Mouse (Mus musculus) testis, adult 2 months (tissue): ENCODE measurements around the gene Gstp2. TPM values are rescaled to one million over a fixed set of nuclear protein-coding genes. Genes with fewer than 3 reads are reported as not detected.

Experiments used
- H3K27ac ChIP-seq: fragments of 200-500 bp; 2 replicates; pipeline ENCODE4 v1.5.1; 2012; ENCODE audit warnings: low read depth, low read length; ENCODE audit not compliant: control insufficient read depth, insufficient read depth
- H3K27me3 ChIP-seq: fragments of 200-500 bp; 2 replicates; pipeline ENCODE4 v1.6.1; 2012; ENCODE audit warnings: mild to moderate bottlenecking, low read length, moderate library complexity; ENCODE audit not compliant: control insufficient read depth, insufficient read depth
- H3K36me3 ChIP-seq: fragments of 200-500 bp; 2 replicates; pipeline ENCODE4 v1.6.1; 2012; ENCODE audit warnings: mild to moderate bottlenecking, low read length; ENCODE audit not compliant: control insufficient read depth, insufficient read depth
- H3K4me1 ChIP-seq: fragments of 200-500 bp; 2 replicates; pipeline ENCODE4 v1.6.1; 2012; ENCODE audit warnings: low read length; ENCODE audit not compliant: control insufficient read depth, insufficient read depth
- H3K4me3 ChIP-seq: fragments of 200-500 bp; 2 replicates; pipeline ENCODE4 v1.5.1; 2012; ENCODE audit warnings: low read depth, mild to moderate bottlenecking, low read length, moderate library complexity, mixed read lengths; ENCODE audit not compliant: control insufficient read depth
- CTCF ChIP-seq: fragments of 200-500 bp; IDR thresholded peaks from 2 replicates; pipeline ENCODE4 v1.5.1; 2012; ENCODE audit warnings: low read depth, mild to moderate bottlenecking, inconsistent platforms, low read length, moderate library complexity; ENCODE audit not compliant: control insufficient read depth, insufficient read depth, insufficient replicate concordance
- POLR2A ChIP-seq: fragments of 200-500 bp; IDR thresholded peaks from 2 replicates; pipeline ENCODE4 v1.6.1; 2012; ENCODE audit warnings: low read depth, mild to moderate bottlenecking, inconsistent platforms, low read length, moderate library complexity; ENCODE audit not compliant: control insufficient read depth
- polyA plus RNA-seq: library from polyadenylated mRNA; depleted of rRNA; stranded (reverse); fragments of >200 nt; gene quantifications from 2 replicates; pipeline ENCODE4 v1.2.3, GENCODE M21; 2012

The Gstp2 gene
- polyA plus RNA-seq, 1 experiment = 1.5 TPM

DNA sequence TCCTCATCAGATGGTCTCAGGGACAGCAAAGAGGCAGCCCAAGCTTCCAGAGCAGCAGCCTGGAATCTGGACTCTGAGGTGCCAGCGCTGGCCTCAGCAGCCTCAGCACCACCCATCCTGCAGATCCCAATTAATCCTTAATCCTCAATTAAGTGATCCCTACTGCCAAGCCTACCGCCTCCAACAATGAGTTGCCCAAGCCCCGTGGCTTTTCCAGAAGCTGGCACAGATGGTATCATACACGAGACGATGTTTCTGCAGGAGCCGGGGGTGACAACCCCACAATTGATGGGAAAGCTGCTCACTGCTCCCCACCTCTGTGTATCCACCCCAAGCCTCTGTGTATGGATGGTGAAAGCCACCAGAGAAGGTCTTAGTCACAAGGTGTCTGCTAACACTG, 43.3 kb upstream of the Gstp2 start:
- H3K36me3 ChIP-seq = no peaks in the 10 kb centered on the region
- no peak overlapping the region for H3K4me3 ChIP-seq
- H3K27me3 ChIP-seq = no peaks in the 10 kb centered on the region
- H3K27ac ChIP-seq = no peak overlapping the region
- H3K4me1 ChIP-seq = no peaks in the 10 kb centered on the region
- TF ChIP-seq POLR2A (no peak), CTCF (no peak)

DNA sequence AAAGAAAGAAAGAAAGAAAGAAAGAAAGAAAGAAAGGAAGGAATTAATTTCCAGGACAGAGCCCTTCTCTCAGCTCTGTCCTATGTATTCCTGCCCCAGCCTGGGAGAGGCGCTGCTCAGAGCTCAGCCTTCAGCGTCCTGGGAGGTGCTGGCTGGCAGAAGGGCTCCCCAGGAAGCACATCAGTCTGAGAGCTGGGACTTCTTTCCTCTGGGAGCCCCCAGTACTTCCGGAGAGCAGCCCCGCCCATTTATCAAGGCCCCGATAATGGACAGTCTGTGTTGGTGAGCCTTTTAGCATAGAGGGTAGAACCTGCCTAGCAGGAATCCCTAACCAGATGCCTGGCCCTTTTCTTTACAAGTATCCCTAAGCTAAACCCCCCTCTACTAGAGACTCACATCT, 42.3 kb upstream of the Gstp2 start:
- no peak overlapping the region for H3K4me3 ChIP-seq
- no peak overlapping the region for H3K27ac ChIP-seq
- TF ChIP-seq POLR2A = no peak
- TF ChIP-seq CTCF = no peak
- H3K27me3 ChIP-seq = no peaks in the 10 kb centered on the region
- H3K4me1 ChIP-seq = no peaks in the 10 kb centered on the region
- H3K36me3 ChIP-seq = no peaks in the 10 kb centered on the region

DNA sequence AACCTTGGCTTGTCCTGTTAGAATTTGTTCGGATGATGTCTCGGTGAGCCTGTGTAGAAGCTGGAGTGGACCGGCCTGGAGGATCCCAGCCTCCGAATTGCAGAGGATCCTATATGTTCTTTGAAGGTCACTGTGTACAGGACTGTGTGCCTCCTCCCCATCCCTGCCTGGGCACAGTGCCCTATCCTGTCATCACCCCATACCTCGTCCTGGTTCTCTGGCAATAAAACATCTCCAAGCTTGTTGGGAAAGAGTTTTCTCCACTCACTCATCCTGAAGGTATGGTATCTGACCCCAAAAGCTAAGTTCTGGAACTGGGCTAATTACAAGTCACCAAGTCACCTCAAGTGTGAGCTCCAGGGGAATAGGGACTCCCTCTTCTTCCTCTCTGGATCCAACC, 41.3 kb upstream of the Gstp2 start:
- Histone ChIP-seq H3K27ac (no peak overlapping the region), H3K4me1 (no peaks in the 10 kb centered on the region), H3K36me3 (no peaks in the 10 kb centered on the region), H3K27me3 (no peaks in the 10 kb centered on the region), H3K4me3 (no peak overlapping the region)
- TF ChIP-seq CTCF (no peak), POLR2A (no peak)

DNA sequence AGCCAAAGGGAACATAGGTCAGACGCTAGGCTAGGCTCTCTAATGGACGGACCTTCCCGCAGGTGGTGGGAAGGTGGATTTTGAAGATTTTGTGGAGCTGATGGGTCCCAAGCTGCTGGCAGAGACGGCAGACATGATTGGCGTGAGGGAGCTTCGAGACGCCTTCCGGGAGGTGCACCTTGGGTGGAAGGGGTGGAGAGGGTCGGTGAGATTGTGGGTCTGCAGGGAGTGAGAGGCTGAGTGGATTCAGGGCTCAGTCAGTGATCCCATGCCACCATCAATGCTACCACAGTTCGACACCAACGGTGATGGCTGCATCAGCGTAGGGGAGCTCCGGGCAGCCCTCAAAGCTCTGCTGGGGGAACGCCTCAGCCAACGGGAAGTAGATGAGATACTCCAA, 40.3 kb upstream of the Gstp2 start:
- H3K27me3 ChIP-seq = no peaks in the 10 kb centered on the region
- no peak for TF ChIP-seq POLR2A
- no peak for TF ChIP-seq CTCF
- no peak overlapping the region for H3K27ac ChIP-seq
- H3K36me3 ChIP-seq = no peaks in the 10 kb centered on the region
- no peak overlapping the region for H3K4me3 ChIP-seq
- H3K4me1 ChIP-seq = no peaks in the 10 kb centered on the region

DNA sequence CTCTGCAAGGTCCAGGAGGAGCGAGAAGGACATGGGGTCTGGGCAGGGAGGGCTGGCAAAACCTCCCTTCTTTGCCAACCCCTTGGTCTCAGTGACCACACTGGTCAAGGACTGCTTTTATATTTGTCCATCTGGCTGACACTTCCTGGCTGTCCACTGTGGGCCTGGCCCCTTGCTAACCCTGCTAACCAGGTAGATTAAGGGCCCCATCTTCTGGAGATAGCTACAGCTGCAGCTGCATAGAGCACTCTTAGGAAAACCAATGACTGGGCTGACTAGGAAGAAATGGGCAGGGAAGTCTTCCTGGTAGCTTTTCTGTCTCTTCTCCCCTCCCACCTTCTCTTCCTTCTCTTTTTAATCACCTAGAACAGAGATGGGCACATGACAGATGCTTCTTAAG, 39.2 kb upstream of the Gstp2 start:
- no peaks in the 10 kb centered on the region for H3K36me3 ChIP-seq
- no peaks in the 10 kb centered on the region for H3K4me1 ChIP-seq
- H3K27me3 ChIP-seq = no peaks in the 10 kb centered on the region
- TF ChIP-seq POLR2A = no peak
- TF ChIP-seq CTCF = peak; percentile 8; the same call in 1 of the 2 replicates
- no peak overlapping the region for H3K4me3 ChIP-seq
- H3K27ac ChIP-seq = no peak overlapping the region

DNA sequence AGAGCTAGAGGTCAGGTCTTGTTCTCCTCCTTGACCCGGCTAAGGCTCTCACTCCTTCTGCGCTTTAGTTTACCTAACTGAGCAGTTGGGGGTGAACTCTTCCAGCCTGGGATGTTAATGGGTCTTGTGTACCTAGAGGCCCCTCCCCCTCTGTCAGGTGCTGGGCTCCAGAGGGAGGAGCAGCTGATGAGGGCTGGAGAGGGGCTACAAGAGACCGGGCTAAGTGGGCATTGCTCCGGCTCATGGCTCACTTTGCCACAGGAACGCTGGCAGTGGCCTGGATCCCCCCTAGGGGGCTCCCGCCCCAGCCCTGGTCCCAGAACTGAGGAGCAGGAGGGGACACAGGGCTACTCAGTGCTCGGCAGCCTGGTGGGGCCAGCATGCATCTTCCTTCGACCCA, 38.0 kb upstream of the Gstp2 start:
- no peaks in the 10 kb centered on the region for H3K4me1 ChIP-seq
- no peak overlapping the region for H3K4me3 ChIP-seq
- TF ChIP-seq POLR2A = no peak
- no peak for TF ChIP-seq CTCF
- no peaks in the 10 kb centered on the region for H3K36me3 ChIP-seq
- H3K27ac ChIP-seq = no peak overlapping the region
- no peaks in the 10 kb centered on the region for H3K27me3 ChIP-seq

DNA sequence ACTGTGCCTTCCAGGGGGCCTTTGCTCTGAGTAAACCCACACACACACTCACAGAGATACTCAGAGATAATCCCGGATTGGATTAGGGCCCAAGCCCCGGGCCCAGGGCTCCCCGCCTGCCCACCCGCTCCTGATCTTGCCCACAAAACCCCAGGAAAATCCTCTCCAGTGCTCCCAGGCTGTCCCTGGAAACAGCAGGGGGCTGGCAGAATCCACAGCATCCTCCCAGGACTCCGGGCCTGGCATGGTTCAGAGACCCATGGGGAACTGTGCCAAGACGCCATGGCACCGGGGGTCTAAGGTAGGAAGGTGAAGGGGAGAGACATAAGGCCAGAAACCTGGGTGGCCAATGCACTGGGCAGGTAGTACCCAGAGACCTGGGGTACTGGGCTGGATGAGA, 37.5 kb upstream of the Gstp2 start:
- H3K27ac ChIP-seq = no peak overlapping the region
- H3K36me3 ChIP-seq = no peaks in the 10 kb centered on the region
- no peaks in the 10 kb centered on the region for H3K27me3 ChIP-seq
- no peaks in the 10 kb centered on the region for H3K4me1 ChIP-seq
- TF ChIP-seq POLR2A (no peak), CTCF (no peak)
- no peak overlapping the region for H3K4me3 ChIP-seq
